Mouse (Mus musculus) myocyte (in vitro differentiated cells): Measurements from ENCODE around the gene Gm11032.

Experiments
- CEBPB ChIP-seq: IDR thresholded peaks from 2 replicates; pipeline ENCODE4 v1.6.1; 2011; ENCODE audit warnings: mild to moderate bottlenecking, moderate library complexity; ENCODE audit not compliant: poor library complexity, insufficient read depth, severe bottlenecking
- E2F4 ChIP-seq: IDR thresholded peaks from one replicate; pipeline ENCODE4 v1.6.1; 2011; ENCODE audit warnings: mild to moderate bottlenecking, control low read depth, moderate library complexity; ENCODE audit not compliant: insufficient read depth
- MAX ChIP-seq: IDR thresholded peaks from one replicate; pipeline ENCODE4 v1.6.1; 2011; ENCODE audit warnings: low read depth, mild to moderate bottlenecking, control low read depth
- MYOD1 ChIP-seq, 3 experiments: IDR thresholded peaks; one replicate each; pipeline ENCODE4 v1.6.1; 2011; ENCODE audit warnings: control low read depth in 2 of 3, low read depth in 2 of 3, mild to moderate bottlenecking in 2 of 3, moderate library complexity in 1 of 3; ENCODE audit not compliant: insufficient read length in 2 of 3, control insufficient read depth in 1 of 3
- MYOG ChIP-seq, 3 experiments: IDR thresholded peaks; one replicate each; pipeline ENCODE4 v1.6.1; 2011; ENCODE audit warnings: control low read depth in 2 of 3, low read depth in 2 of 3, mild to moderate bottlenecking in 2 of 3; ENCODE audit not compliant: insufficient read length in 2 of 3, control insufficient read depth in 1 of 3, insufficient read depth in 1 of 3
- POLR2A ChIP-seq: IDR thresholded peaks from one replicate; pipeline ENCODE4 v1.6.1; 2011; ENCODE audit warnings: low read depth, mild to moderate bottlenecking, control low read depth, moderate library complexity; ENCODE audit not compliant: insufficient read length
- POLR2AphosphoS2 ChIP-seq: IDR thresholded peaks from one replicate; pipeline ENCODE4 v1.6.1; 2011; ENCODE audit warnings: low read depth, control low read depth; ENCODE audit not compliant: insufficient read length
- SRF ChIP-seq: IDR thresholded peaks from one replicate; pipeline ENCODE4 v1.6.1; 2011; ENCODE audit warnings: low read depth; ENCODE audit not compliant: control insufficient read depth, insufficient read length
- TCF12 ChIP-seq: IDR thresholded peaks from one replicate; pipeline ENCODE4 v1.6.1; 2011; ENCODE audit warnings: mild to moderate bottlenecking, control low read depth; ENCODE audit not compliant: poor library complexity, insufficient read depth, severe bottlenecking
- TCF3 ChIP-seq: IDR thresholded peaks from one replicate; pipeline ENCODE4 v1.6.1; 2011; ENCODE audit warnings: low read depth, control low read depth; ENCODE audit not compliant: insufficient read length
- USF1 ChIP-seq: IDR thresholded peaks from one replicate; pipeline ENCODE4 v1.6.1; 2011; ENCODE audit warnings: low read depth, mild to moderate bottlenecking, control low read depth, moderate library complexity

GRCm38 (mm10) chr11:4593849-4594607 lies 25.8 kb upstream of the Gm11032 start:
- TF ChIP-seq TCF12 (no peak), USF1 (no peak), POLR2AphosphoS2 (no peak), POLR2A (no peak), E2F4 (no peak), CEBPB (no peak), MAX (no peak), MYOG (IDR thresholded peaks at IDR 0.05; ENCODE audit: control insufficient read depth in 1 of 3, insufficient read depth in 1 of 3, insufficient read length in 2 of 3, low read depth in 2 of 3) (no peak), TCF3 (no peak), MYOD1 (IDR thresholded peaks at IDR 0.05; ENCODE audit: control insufficient read depth in 1 of 3, insufficient read length in 2 of 3, low read depth in 2 of 3) (no peak), SRF (no peak)
